Mouse (Mus musculus) intestine, embryonic 16.5 days (tissue): ENCODE results near the gene Map3k3. TPM values are rescaled to one million over a fixed set of nuclear protein-coding genes. Genes with fewer than 3 reads are reported as not detected.

Experiments
- ATAC-seq: fragments of 200-750 bp; cut with Nextera tagmentation; 2 replicates; pipeline ENCODE4 v1.8.0; 2017; ENCODE audit warnings: moderate TSS enrichment, moderate library complexity
- H3K27ac ChIP-seq: fragments of 300-500 bp; sonication (generic); 2 replicates; pipeline ENCODE4 v1.5.1; 2014; ENCODE audit warnings: mild to moderate bottlenecking, low read length
- H3K27me3 ChIP-seq: fragments of 300-500 bp; sonication (generic); replicated peaks from 2 replicates; pipeline ENCODE4 v1.6.1; 2014; ENCODE audit warnings: low read length, control low read depth, mixed read lengths; ENCODE audit not compliant: control insufficient read depth, insufficient read depth
- H3K36me3 ChIP-seq: fragments of 300-500 bp; sonication (generic); 2 replicates; pipeline ENCODE4 v1.6.1; 2014; ENCODE audit warnings: low read length, control low read depth; ENCODE audit not compliant: control insufficient read depth, insufficient read depth
- H3K4me1 ChIP-seq: fragments of 300-500 bp; sonication (generic); 2 replicates; pipeline ENCODE4 v1.6.1; 2014; ENCODE audit warnings: low read length, control low read depth, mixed read lengths; ENCODE audit not compliant: control insufficient read depth, insufficient read depth
- H3K4me2 ChIP-seq: fragments of 300-500 bp; sonication (generic); 2 replicates; pipeline ENCODE4 v1.6.1; 2014; ENCODE audit warnings: low read depth, low read length, control low read depth
- H3K4me3 ChIP-seq: fragments of 300-500 bp; sonication (generic); 2 replicates; pipeline ENCODE4 v1.5.1; 2014; ENCODE audit warnings: mild to moderate bottlenecking, low read length
- H3K9ac ChIP-seq: fragments of 300-500 bp; sonication (generic); 2 replicates; pipeline ENCODE4 v1.6.1; 2014; ENCODE audit warnings: low read depth, low read length
- H3K9me3 ChIP-seq: fragments of 300-500 bp; sonication (generic); 2 replicates; pipeline ENCODE4 v1.6.1; 2016; ENCODE audit warnings: low read length, control low read depth; ENCODE audit not compliant: control insufficient read depth
- WGBS: fragments of 180-500 bp; shearing (Covaris S2); extraction: QIAGEN DNeasy Blood & Tissue Kit; methylation state at CpG from one replicate; pipeline ENCODE4 v1.1.7; 2014; 5-methylcytosine and 5-hydroxymethylcytosine counted together
- polyA plus RNA-seq: library from polyadenylated mRNA; unstranded; fragments of >200 nt; fragmentation: Nextera tagmentation; extraction: Ambion mirVana; gene quantifications from 2 replicates; pipeline ENCODE4 v1.2.1, GENCODE M21; 2015

The Map3k3 gene
- polyA plus RNA-seq, 1 experiment from 2014 or later: 6.1 TPM

- WGBS: 76% methylated on average over 5 of the region's 5 CpGs
- Histone ChIP-seq H3K27me3 (no peaks in the 10 kb centered on the region), H3K4me3 (no peak overlapping the region), H3K9me3 (no peaks in the 10 kb centered on the region), H3K27ac (no peak overlapping the region), H3K9ac (no peak overlapping the region), H3K4me2 (no peak overlapping the region), H3K36me3 (0 out of 2 replicates have a peak, but pooled peaks cover 10% of the 10 kb centered on the region), H3K4me1 (peaks cover 12% of the 10 kb centered on the region; the same call in 1 of the 2 replicates)
- ATAC-seq: no peak
Observed at GRCm38 (mm10) chr11:106154091-106154490, 69.7 kb downstream of the Map3k3 start.

- 58% methylated on average over 2 of the region's 2 CpGs for WGBS
- Histone ChIP-seq H3K36me3 (0 out of 2 replicates have a peak, but pooled peaks cover 10% of the 10 kb centered on the region), H3K4me1 (peaks cover 16% of the 10 kb centered on the region; the same call in 1 of the 2 replicates)
Observed at GRCm38 (mm10) chr11:106154770-106155169, 70.4 kb downstream of the Map3k3 start.

DNA sequence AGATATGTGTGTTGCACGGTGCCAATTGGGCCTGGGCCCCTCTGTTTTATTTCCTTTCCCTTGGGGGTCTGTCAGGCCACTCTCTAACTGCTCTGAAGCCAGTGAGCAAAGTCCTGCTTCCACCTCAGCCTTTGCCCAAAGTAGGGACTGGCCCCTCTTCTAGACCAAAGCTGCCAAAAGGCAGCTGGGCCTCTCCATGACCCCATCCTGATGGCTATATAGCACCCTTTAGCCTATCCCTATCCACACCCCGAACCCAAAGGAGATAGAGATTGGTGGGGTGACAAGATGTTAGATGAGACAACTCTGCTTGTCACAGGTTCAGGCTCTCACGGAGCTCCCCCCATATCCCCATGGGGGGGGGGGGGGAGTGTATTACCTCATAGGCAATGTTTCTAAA lies 71.3 kb downstream of the Map3k3 start:
- Histone ChIP-seq H3K4me2 (no peak overlapping the region), H3K27ac (no peak overlapping the region), H3K4me3 (no peak overlapping the region), H3K36me3 (0 out of 2 replicates have a peak, but pooled peaks cover 10% of the 10 kb centered on the region), H3K4me1 (peaks cover 18% of the 10 kb centered on the region), H3K9ac (no peak overlapping the region), H3K27me3 (no peaks in the 10 kb centered on the region), H3K9me3 (no peaks in the 10 kb centered on the region)
- WGBS: 67% methylated on average over 3 of the region's 3 CpGs
- no peak for ATAC-seq

More at GRCm38 (mm10) chr11:106154770-106155169, 70.4 kb downstream of the Map3k3 start:
- ATAC-seq: no peak
- Histone ChIP-seq H3K9me3 (no peaks in the 10 kb centered on the region), H3K27ac (no peak overlapping the region), H3K27me3 (no peaks in the 10 kb centered on the region), H3K4me2 (no peak overlapping the region), H3K4me3 (no peak overlapping the region), H3K9ac (no peak overlapping the region)

- Histone ChIP-seq H3K27me3 (no peaks in the 10 kb centered on the region), H3K4me1 (peaks cover 23% of the 10 kb centered on the region), H3K36me3 (0 out of 2 replicates have a peak, but pooled peaks cover 10% of the 10 kb centered on the region), H3K4me2 (no peak overlapping the region), H3K27ac (no peak overlapping the region), H3K9me3 (no peaks in the 10 kb centered on the region), H3K4me3 (no peak overlapping the region), H3K9ac (no peak overlapping the region)
- 94% methylated on average over 1 of the region's 1 CpGs for WGBS
- ATAC-seq: no peak
Observed at GRCm38 (mm10) chr11:106156257-106156656, 71.8 kb downstream of the Map3k3 start.

GRCm38 (mm10) chr11:106157154-106157553 lies 72.7 kb downstream of the Map3k3 start:
- Histone ChIP-seq H3K27ac (no peak overlapping the region), H3K4me3 (no peak overlapping the region), H3K9ac (no peak overlapping the region), H3K27me3 (no peaks in the 10 kb centered on the region), H3K9me3 (no peaks in the 10 kb centered on the region), H3K36me3 (0 out of 2 replicates have a peak, but pooled peaks cover 9% of the 10 kb centered on the region), H3K4me2 (no peak overlapping the region), H3K4me1 (peaks cover 25% of the 10 kb centered on the region)
- WGBS: 76% methylated on average over 7 of the region's 7 CpGs
- no peak for ATAC-seq

DNA sequence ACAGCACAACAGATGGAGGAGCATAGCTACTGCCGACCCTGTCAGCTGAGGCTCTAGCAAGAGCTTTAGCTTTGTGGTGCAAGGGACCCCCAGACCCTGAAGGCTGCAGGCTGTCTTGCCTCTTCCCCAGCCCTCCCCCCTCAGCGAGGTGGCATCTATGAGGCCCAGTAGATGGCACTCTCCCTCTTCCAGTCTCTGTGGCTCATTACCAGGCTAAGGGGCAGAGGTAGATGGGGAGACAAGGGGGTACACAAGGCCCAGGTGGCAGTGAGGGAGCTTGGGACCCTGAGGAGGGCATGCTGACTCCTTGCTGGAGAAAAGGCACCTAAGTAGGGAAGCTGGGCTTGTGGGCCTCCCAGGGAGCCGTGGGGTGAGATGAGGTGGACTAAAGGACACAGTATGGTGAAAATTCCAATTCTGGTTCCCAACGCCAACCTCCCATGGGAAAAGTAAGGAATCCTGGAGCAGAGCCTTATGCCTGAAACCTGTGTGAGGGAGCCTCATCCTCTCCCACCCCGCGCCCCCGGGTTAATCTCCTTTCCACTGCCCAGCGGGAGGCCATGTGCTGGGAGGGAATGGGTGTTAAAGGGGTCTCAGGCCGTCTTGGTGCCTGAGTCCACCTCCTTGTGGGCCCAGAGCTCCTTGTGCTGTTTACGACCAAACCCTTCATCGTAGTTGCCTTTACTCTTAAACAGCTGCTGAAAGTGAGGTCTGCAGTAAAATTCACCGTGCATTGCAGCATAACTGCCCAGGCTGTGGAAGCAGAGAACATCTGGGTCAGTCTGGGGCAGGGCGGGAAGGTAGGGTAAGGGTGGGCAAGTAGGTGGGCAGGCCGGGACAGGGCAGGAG lies 73.9 kb downstream of the Map3k3 start:
- H3K27ac ChIP-seq: 0 out of 2 replicates have a peak overlapping the region, but pooled peaks have one; percentile 3
- peak overlapping the region; percentile 85 for H3K9ac ChIP-seq
- H3K4me1 ChIP-seq: peaks cover 25% of the 10 kb centered on the region
- peak overlapping the region; percentile 72 for H3K4me3 ChIP-seq
- H3K27me3 ChIP-seq: no peaks in the 10 kb centered on the region
- H3K9me3 ChIP-seq: no peaks in the 10 kb centered on the region
- H3K4me2 ChIP-seq: peak overlapping the region; percentile 94
- WGBS: 57% methylated on average over 14 of the region's 14 CpGs
- 0 out of 2 replicates have a peak, but pooled peaks cover 6% of the 10 kb centered on the region for H3K36me3 ChIP-seq
- ATAC-seq: peak; percentile 3; the same call in 1 of the 2 replicates

DNA sequence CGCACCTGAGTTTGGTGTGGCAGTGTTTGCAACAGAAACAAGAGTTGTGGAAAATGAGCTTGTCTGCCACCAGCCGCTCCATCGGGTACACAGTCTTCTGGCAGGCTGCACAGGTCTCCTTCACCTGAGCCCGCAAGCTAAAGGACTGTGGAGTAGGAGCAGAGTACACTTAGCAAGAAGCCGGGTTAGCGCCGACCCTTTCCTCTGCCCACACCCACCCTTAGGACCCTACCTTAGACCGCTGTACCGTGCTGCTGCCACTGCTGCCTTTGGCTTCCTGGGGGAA lies 74.5 kb downstream of the Map3k3 start:
- peaks cover 25% of the 10 kb centered on the region for H3K4me1 ChIP-seq
- peak overlapping the region; percentile 94 for H3K4me2 ChIP-seq
- H3K9me3 ChIP-seq: no peaks in the 10 kb centered on the region
- H3K27ac ChIP-seq: peak overlapping the region; percentile 89; the same call in 1 of the 2 replicates
- no peaks in the 10 kb centered on the region for H3K27me3 ChIP-seq
- peak; percentile 14; the same call in 1 of the 2 replicates for ATAC-seq
- 40% methylated on average over 9 of the region's 9 CpGs for WGBS
- H3K9ac ChIP-seq: peak overlapping the region; percentile 85
- H3K36me3 ChIP-seq: 0 out of 2 replicates have a peak, but pooled peaks cover 3% of the 10 kb centered on the region
- H3K4me3 ChIP-seq: peak overlapping the region; percentile 72

DNA sequence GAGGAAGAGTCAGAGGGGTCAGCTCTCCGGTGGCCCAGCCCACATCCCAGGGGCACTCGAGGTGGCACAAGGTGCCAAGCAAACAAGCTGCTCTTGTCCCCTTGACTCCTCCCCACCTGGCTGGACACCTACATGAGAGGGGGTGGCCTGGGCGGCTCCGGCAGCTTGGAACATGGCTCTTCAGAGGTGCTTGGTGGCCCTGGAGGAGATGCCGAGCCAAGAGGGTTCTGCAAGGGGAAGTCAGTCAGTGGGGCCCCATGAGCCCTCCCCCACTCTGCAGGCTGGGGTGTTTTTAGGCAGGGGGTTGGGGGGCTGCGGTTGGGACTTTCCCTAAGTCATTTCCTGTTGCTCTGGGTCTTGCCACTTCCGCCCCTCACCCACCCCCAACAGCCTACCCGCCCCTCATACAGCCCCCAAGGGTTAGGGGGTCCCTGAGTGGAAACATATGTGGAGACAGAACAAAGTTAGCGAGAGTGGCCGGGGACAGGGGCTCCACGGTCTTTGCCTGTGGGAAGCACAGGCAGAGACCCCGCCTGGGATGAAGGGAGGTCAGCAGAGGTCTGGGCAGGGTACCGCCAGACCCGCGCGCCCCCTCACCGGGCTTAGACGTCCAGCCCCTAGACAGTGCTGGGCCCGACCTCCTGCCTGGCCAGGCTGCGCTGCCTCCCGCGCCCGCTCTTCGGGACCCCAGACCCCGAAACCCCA lies 75.0 kb downstream of the Map3k3 start:
- H3K4me2 ChIP-seq: peak overlapping the region; percentile 94
- ATAC-seq: peak; percentile 54
- no peaks in the 10 kb centered on the region for H3K9me3 ChIP-seq
- peak overlapping the region; percentile 85 for H3K9ac ChIP-seq
- H3K36me3 ChIP-seq: 0 out of 2 replicates have a peak, but pooled peaks cover 3% of the 10 kb centered on the region
- peak overlapping the region; percentile 89; the same call in 1 of the 2 replicates for H3K27ac ChIP-seq
- H3K27me3 ChIP-seq: no peaks in the 10 kb centered on the region
- WGBS: under 1% methylated on average over 20 of the region's 25 CpGs
- peaks cover 25% of the 10 kb centered on the region for H3K4me1 ChIP-seq
- peak overlapping the region; percentile 72 for H3K4me3 ChIP-seq
